Mouse (Mus musculus) erythroblast, embryonic 14.5 days (primary cell): ENCODE results near the gene Actn4.

Experiments used
- GATA1 ChIP-seq: IDR thresholded peaks from 2 replicates; pipeline ENCODE4 v1.6.1; 2012; ENCODE audit warnings: low read length, inconsistent platforms, mixed read lengths
- TAL1 ChIP-seq: IDR thresholded peaks from 3 replicates; pipeline ENCODE4 v1.6.1; 2012; ENCODE audit warnings: low read length, inconsistent platforms, mixed read lengths

DNA sequence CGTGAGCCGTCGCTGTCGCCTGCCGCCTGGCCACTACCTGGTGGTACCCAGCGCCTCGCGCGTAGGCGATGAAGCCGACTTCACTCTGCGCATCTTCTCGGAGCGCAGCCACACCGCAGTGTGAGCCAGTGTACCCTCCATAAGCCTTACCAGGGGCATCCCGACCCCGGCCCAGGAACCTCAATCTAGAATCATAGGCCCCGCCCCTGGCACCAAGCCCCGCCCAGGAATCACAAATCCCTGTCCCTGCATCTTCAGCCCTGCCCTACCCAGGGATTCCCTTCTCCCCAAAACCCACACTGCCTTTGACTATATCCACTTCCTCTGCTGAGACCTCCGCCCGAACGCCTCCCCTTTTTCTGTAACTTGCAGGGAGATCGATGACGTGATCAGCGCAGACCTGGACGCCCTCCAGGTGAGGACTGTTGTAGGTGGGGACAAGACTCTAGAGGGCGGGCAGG, 73.4 kb downstream of the Actn4 start:
- TF ChIP-seq GATA1 (no peak), TAL1 (no peak)
